Mouse (Mus musculus) megakaryocyte, embryonic 14.5 days (primary cell): ENCODE measurements around the gene Ipcef1.

Source experiments
- FLI1 ChIP-seq: IDR thresholded peaks from 2 replicates; pipeline ENCODE4 v1.6.1; 2012; ENCODE audit warnings: low read length, inconsistent platforms, mixed read lengths
- GATA1 ChIP-seq: IDR thresholded peaks from 3 replicates; pipeline ENCODE4 v1.6.1; 2012; ENCODE audit warnings: mixed read lengths, low read length, inconsistent platforms, borderline replicate concordance

GRCm38 (mm10) chr10:7057546-7057945 lies 5.3 kb upstream of the Ipcef1 start:
- TF ChIP-seq GATA1, result no peak
- no peak for TF ChIP-seq FLI1
